Mouse (Mus musculus): ENCODE data around the gene Klhl3. TPM values are rescaled to one million over a fixed set of nuclear protein-coding genes. Genes with fewer than 3 reads are reported as not detected.

Klhl3 gene
- polyA plus RNA-seq (2012; rRNA removed; ENCODE audit: low replicate concordance) = 2.2 and 2.3 TPM in 2 replicates

GRCm38 (mm10) chr13:58113061-58113900 lies at the start of gene Klhl3:
Klhl3 (minus strand) TSS chr13:58113592.

GRCm38 (mm10) chr13:58157447-58158098 lies 44.2 kb upstream of the Klhl3 start, which contains the start of gene Idnk:
Idnk (plus strand) TSS chr13:58157649.

GRCm38 (mm10) chr13:58128396-58128767 lies 15.0 kb upstream of the Klhl3 start, which contains the start of gene Hnrnpa0:
Hnrnpa0 (minus strand) TSS chr13:58128556.

Other genes starting within 250 kb of the Klhl3 start
- 0.11 and 0.13 TPM in 2 replicates for gene Spock1, start 205.3 kb downstream of the Klhl3 start, polyA plus RNA-seq (2012; rRNA removed; ENCODE audit: low replicate concordance)
- gene Hnrnpa0, start 15.0 kb upstream of the Klhl3 start, polyA plus RNA-seq (2012; rRNA removed; ENCODE audit: low replicate concordance) = 25.0 and 104 TPM in 2 replicates
- gene Idnk, start 44.1 kb upstream of the Klhl3 start, polyA plus RNA-seq (2012; rRNA removed; ENCODE audit: low replicate concordance) = 26.6 and 33.8 TPM in 2 replicates
- 160 and 177 TPM in 2 replicates for gene Ubqln1, start 102.1 kb upstream of the Klhl3 start, polyA plus RNA-seq (2012; rRNA removed; ENCODE audit: low replicate concordance)
- gene Gkap1, start 162.1 kb upstream of the Klhl3 start, polyA plus RNA-seq (2012; rRNA removed; ENCODE audit: low replicate concordance) = 7.1 and 8.5 TPM in 2 replicates
- 0.23 and 0.44 TPM in 2 replicates for gene Kif27, start 245.5 kb upstream of the Klhl3 start, polyA plus RNA-seq (2012; rRNA removed; ENCODE audit: low replicate concordance)